Mouse (Mus musculus): ENCODE data around the gene Pmpca.

GRCm38 (mm10) chr2:26368572-26368971, 20.6 kb upstream of the Pmpca start:
- TF ChIP-seq GATA1 (IDR thresholded peaks at IDR 0.05; ENCODE audit: low read length): no peak
- TF ChIP-seq TAL1 (IDR thresholded peaks at IDR 0.05; ENCODE audit: low read length): no peak

All from erythroblast, embryonic 14.5 days (primary cell).